Mouse (Mus musculus) cerebellum, adult (tissue): ENCODE results near the gene Pik3c2b.
"Not testable (repeated sequence)": the region's sequence is repeated elsewhere in the genome, so short reads cannot be mapped to it uniquely, and the experiment has no call there.

ENCODE experiments used
- ATAC-seq: cut with Nextera tagmentation; 2 replicates; pipeline ENCODE4 v1.9.2; 2017; ENCODE audit warnings: mild to moderate bottlenecking, moderate library complexity, mixed read lengths; ENCODE audit not compliant: insufficient number of reproducible peaks, low FRiP score, low TSS enrichment

Pik3c2b gene

DNA sequence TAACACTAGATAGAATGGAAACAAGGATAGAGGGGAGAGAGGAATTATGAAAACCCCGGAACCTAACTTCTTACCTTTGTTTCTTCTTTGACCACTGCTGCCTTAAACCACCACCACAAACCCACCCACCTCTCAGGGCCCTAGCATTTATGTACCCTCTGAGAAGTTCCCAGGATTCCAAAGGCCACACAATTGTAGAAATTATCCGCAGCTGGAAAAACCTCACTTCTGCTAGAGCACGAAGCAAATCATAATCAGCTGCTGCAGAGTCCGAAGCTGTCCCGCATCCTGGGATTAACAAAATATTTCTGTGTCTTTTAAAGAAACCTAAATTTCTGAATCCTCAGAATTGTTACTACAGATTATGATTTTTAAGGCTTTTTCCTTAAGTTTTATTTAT, 15.0 kb upstream of the Pik3c2b start, which contains the start of gene Mdm4:
TSS of gene Mdm4 (minus strand) at position 101 of the 400 bp plus-strand sequence.
- no peak for ATAC-seq

DNA sequence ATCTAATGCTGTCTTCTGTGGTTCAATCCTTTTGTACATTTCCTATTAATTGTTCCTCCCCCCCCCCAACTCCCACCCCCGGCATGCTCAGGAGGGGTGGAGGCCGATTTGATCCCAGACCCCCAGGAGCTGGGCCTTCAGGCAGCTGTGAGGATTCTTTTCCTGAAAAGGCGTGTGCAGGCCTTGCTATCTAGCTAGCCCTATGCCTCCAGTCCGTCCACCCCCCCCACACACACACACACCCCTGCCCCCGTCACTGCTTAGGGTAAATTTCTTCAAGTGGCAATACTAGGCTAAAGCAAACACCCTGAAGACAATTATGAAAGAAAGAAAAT, 12.5 kb upstream of the Pik3c2b start:
- ATAC-seq, result no peak

DNA sequence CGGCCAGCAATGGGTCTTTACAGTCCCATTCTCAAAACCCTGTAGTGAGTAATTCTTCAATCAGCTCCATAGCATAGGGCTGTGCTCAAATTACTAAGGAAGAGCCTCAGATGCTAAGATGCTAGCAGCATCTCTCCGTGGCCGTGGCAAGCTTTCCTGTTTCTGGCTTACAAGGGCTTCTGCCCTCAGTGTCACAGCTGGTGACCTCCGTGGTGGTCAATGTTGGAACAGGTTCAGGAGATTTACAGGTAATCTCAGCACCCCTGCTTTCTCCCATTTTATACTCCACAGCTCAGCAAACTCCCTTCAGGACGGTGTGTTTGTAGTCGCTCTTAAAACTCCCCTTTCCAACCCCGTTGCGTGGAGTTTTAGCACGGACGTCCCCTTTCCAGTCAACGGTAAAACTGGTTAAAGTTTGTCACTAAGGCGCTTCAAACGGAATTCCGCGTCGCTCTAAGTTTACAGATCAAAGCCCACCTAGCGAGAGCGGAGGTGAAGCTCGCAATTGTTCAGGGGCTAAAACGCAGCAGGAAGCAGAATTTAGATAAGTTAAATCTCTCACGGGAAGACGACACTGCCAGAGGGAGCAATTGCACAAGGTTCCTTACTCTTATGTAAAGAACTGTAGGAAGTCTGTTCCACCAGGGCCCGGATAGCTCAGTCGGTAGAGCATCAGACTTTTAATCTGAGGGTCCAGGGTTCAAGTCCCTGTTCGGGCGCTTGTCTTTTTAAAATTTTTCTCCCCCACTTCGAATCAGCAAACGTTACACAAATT, 12.0 kb upstream of the Pik3c2b start:
- peak; percentile 45; the same call in 1 of the 2 replicates for ATAC-seq

DNA sequence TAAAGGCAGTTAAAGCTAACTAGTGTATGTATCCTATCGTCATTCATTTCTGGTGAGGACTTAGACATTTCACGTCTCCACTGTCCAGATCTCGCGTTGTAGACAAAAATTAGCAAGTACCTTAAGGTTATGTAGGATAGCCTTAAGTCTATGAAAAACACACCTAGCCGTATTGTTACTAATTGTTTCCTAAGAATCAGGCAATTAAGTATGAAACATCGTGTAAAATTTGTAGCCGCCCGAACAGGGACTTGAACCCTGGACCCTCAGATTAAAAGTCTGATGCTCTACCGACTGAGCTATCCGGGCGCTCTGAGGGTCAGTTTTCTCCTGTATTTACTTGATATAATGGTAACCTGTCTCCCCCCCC, 11.4 kb upstream of the Pik3c2b start:
- no peak; the same call in 1 of the 2 replicates for ATAC-seq

DNA sequence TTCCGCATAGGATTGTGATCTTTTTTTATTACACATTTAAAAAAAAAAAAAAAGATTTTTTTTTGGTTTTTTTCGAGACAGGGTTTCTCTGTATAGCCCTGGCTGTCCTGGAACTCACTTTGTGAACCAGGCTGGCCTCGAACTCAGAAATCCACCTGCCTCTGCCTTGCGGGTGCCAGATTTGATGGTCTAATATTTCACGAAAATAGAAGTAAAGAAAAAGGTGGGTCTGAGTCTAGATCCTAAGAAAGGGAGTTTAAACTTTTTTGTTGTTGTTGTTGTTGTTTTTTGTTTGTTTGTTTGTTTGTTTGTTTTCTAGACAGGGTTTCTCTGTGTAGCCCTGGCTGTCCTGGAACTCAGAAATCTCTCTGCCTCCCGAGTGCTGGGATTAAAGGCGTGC, 10.8 kb upstream of the Pik3c2b start:
- ATAC-seq, result not testable (repeated sequence)

DNA sequence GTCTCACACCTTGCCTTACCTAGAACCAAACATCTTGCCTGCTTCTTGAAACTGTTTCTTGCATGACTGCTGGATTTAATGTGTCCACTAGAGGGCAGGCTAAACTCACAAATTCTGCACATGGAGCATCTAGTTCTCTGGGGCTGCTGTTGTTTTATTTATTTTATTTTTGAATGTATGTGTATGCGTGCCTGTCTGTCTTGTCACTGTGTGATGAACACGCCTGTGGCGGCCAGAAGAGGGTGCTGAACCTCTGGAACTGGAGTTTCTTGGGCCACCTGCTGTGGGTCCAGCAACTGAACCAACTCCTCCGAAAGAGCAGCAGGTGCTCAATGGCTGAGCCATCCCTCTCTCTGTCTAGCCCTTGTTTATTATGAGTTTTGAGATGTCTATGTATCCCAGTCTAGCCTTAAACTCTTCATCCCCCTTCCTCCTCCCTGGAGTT, 5.9 kb upstream of the Pik3c2b start:
- 0 out of 2 replicates have a peak, but pooled peaks have one; percentile 26 for ATAC-seq

DNA sequence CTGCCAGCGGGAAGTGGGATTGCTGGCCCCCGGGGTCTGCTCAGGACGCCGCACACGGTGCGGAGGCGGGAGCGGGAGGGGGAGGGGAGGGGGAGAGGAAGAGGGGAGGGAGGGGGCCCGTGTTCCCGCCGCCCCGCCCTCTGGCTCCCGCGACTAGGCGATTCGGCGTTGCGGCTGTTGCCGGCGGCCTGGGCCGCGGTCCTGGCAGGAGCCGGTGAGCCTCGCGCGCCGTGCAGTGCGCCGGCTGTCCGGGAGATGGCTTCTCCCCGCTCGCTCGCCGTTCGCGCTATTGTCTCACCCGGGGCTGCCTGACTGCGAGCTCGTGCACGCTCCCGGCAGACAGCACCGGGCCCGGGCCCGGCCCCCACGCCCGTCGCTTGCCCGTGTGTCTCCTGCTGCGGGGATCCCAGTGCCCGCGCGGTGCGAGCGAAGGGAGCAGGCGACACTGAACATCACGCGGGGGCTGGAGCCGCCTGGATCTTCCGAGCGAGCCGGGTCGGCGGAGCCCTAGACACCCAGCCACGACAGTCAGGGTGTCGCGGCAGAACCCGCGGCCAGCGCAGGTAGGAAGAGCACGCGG, 484 bp downstream of the Pik3c2b start:
- ATAC-seq, result peak; percentile 87

DNA sequence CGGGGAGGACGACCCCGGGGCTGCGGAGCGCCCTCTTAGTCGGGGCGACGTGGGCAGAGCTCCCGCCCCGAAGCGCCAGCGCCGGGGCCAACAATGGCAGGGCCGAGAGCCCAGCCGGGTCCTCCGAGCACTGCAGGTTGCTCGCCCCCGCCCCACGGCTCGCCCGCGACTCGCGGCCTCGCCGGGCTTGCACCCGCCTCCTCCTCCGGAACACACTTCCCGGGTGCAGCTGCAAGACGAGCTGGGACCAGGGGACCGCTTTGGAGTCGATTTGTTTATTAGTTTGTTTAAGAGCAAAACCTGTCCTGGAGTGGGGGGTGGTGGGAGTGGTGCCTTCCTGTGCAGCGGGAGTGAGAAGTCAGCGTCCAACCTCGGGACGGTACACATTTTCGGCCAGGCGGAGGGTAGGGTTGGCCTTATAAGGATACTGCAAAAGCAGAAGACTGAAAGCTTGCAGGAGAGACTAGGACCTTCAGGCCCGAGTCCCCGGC, 1.0 kb downstream of the Pik3c2b start:
- ATAC-seq, result peak; percentile 42; the same call in 1 of the 2 replicates

DNA sequence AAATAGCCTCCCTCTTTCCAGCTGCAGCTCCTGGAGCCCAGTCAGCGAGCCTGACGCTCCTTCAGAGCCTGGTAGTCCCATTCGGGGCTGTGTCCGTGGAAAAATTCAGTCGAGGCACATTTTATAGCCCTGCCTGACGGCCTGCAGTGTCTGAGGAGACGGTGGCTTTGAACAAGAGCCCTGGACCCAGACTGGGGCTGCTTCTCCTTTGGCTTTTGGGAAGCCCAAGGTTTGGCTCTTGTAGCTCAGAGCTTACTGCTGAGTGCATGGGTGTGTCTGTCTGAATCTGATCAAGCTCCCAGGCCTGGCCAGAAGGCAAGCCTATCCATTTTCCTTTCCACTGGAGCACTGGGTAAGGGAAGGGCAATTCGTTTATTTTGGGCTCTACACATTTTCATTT, 2.1 kb downstream of the Pik3c2b start:
- ATAC-seq, result no peak

DNA sequence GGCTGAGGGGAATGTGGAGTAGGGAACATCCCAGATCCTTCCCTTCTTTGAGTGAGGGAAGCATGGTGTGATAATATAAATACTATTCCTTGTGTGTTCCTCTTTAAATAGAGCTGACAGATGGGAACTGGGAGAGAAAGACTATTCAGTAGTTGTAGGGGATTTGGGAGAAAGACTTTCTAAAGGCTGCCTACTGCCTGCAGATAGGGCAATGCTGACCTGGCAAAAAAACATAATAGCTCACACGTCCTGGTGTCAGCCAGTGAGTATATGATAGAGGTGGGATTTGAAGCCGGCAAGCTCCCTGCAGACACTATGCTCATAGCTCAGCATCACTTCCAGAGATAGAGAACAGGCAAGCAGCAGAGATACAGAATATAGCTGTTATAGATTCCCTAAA, 3.2 kb downstream of the Pik3c2b start:
- no peak for ATAC-seq

DNA sequence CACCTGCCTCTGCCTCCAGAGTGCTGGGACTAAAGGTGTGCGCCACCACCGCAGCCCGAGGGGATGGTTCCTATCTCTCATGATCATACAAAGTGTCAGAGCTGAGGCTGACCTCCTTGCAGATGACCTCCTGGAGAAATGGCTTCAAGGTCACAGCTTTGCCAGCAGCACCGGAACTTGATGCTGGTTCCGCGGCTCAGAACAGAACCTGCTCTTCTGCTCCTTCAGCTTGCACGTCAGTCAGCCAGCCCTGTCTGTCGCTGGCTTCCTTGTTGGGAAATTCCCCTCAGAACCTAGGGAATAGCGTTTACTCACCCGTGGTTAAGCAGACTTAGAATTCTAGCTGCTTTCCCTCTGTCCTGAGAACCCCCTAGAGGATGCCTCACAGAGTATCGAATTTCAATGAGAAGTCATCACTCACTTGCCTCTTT, 4.5 kb downstream of the Pik3c2b start:
- no peak for ATAC-seq

DNA sequence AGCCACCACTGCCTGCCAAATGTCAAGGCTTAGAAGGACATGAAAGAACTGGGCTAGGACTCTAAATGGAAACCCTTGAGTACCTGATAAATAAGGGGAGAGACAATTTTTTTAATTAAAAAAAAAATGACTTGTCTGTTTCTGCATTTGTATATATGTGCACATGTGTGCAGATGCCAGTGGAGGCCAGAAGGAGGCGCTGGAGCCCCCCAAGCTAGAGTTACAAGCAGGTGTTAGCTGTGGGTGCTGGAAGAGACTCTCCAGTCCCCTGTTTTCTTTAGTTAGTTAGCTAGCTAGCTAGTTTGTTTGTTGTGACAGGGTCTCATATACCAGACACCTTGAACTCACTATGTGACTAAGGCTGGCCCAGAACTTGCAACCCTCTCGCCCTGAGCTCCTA, 6.4 kb downstream of the Pik3c2b start:
- no peak for ATAC-seq

DNA sequence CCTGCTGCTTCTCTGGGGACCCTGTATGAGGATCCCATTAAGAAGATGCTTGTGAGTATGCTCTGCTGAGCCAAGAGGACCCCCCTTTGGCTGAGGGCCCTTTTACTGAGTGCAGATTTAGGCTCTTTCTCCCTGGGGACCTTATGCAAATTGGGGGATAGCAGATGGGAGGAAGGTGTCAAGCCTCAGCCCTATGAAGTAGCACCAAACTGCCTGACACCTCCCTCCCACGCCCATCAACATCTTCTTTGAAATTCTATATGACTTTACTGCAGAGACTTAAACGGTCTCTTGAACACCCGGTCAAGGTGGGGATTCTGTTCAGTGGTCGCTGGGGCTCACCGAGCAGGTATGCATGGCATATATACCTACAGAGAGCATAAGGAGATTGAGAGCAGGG, 7.6 kb downstream of the Pik3c2b start:
- no peak for ATAC-seq

DNA sequence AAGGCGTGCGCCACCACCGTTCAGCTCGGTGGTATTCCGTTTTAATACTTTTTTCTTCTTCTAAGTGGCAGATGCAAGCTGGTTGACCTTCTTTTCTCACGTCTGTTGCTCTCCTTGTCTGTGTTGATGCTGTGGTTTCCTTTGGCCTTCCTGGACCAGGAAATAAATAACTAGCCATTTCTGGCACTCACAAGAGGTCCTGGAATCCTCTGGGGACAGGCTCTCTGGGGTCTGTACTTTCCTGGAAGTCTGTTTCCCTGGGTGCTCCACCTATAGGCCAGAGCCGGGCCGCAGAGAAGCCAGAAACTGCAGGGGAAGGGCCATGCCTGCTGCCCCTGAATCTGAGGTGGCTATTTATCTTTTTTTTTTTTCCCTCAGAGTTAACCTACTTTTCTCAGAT, 8.9 kb downstream of the Pik3c2b start:
- ATAC-seq, result no peak

DNA sequence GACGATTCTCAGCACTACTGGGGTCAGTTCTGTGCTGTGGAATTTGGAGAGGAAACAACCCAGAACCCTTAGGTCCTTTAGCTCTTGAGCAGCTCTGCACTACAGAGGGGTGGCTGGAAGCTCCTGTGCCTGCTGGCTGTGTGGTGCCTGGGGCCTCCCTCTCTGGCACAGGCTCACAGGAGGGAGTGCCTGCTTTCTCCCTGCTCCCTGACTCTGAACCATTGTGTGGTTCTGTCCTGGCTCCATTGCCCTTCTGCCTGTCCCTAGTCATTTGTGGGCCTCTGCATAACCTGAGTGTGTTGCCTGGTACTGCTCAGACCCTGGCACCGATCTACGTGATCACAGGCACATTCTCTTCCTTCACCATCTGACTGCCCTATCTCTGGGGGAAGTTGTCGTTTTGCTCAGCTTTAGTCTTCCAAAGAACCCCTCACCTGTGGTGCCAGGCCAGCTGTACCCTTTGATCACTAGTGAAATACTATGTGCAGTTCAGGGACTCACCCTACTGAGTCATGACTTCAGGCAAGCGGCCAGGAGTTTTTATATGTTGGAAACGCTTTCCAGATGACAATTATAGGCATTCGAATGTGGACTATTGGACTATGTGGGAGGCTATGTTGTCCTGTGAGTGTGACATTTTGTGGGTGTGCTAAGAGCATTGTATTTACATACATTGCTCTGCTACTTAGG, 12.0 kb downstream of the Pik3c2b start:
- no peak for ATAC-seq

DNA sequence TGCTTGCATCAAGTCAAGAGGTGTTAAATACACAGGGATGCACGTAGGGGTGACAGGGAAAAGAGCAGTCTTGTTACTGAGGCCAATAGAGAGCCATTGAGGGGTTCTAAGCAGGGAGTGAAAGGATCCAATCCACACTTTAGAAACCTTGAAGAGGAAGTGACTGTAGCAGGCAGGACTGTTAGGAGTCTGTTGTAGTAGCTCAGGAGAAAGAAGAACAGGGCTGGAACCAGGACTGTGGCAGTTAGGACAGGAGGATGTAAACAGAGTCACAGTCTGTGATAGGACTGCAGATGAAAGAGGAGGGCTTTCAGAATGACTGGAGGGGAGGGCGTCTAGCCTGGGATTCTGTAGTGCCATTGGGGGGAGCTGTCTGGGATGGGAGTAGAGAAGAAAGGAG, 14.1 kb downstream of the Pik3c2b start:
- no peak for ATAC-seq

DNA sequence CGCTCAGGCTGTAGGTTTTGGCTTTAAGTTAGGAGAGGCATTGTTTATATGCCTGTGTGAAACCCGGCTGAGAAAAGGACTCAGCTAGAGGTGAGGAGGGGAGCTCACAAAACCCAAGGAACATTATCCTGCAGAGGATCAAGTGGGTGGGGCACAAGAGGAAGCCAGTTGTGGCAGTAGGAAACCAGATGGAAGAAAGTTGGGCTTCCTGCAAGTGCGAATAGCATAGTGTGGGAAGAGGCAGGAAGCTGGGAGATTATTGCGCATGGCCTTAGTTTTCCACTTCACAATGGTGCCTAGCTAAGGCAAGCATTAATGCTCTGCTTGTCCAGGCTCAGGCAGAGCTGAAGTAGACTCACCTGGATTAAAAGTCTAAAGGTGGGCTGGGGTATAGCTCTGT, 15.2 kb downstream of the Pik3c2b start:
- ATAC-seq, result no peak

DNA sequence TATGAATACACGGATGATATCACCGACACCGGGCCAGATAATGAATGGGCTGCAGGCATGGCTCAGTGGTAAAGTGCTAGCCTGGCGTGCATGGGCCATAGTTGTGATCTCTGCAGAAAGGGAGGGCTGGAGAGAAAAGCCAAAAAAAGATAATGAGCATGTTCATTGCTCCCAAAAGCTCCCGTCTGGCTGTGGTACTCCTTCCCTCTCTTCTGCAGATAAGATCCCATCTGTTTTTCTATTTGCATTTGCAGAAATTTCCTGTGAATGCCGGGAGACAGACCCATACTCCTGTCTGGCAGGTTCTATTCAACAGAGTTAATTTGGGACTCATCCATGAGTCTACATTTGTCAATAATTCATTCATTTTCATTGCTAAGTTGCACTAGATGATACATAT, 17.7 kb downstream of the Pik3c2b start:
- no peak for ATAC-seq

DNA sequence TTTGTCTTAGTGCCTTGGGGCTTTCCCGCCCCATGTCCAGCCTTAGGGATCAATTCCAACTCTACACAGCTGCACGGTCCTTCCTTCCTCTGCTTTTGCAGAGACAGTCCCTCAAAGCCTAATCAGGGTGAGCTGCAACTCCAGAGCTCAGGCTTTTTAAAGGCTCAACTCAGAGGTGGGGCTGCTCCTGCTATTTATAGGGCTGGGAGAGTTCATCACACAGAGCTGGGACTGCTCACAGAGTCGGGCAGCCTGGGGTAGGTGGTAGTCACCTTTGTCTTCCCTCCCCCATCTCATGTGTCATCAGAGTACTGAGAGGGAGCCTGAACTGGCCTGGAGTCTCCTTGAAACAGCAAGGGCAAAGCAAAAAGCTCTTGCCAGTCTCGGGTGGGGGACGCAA, 22.8 kb downstream of the Pik3c2b start:
- no peak for ATAC-seq

DNA sequence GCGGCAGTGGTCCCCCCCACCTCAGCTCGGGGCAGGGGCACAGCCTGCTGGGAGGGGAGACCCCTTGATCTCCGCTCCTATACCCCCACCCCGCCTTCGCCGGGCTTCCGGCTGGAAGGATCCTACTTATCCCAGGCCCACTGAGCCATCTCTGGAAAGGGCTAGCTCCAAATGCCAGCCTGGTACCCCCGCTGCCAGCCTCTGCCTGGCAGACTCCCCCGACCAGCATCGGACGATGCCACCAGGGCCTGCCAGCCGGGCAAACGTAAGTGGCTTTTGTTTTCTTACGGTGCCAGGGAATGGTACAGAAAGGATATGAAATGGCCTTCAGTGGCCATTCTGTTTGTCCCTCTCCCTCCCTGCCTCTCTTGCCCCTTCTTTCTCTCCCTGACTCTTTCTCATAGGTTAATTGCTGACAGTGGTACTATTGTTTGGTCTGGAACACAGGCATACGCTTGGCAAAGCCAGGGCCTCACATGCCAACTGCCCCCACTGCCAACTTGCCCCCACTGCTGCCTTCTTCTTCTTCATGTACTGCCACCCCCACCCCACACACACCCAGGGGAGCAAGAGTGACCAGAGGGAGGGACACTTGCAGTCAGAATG, 23.3 kb downstream of the Pik3c2b start:
- ATAC-seq, result no peak
